Mouse (Mus musculus): ENCODE results near the gene Atp11a. TPM values are rescaled to one million over a fixed set of nuclear protein-coding genes. Genes with fewer than 3 reads are reported as not detected.

Atp11a gene
- total and polyA plus RNA-seq, 3 experiments = 0.12 to 0.27 (median 0.21) TPM

DNA sequence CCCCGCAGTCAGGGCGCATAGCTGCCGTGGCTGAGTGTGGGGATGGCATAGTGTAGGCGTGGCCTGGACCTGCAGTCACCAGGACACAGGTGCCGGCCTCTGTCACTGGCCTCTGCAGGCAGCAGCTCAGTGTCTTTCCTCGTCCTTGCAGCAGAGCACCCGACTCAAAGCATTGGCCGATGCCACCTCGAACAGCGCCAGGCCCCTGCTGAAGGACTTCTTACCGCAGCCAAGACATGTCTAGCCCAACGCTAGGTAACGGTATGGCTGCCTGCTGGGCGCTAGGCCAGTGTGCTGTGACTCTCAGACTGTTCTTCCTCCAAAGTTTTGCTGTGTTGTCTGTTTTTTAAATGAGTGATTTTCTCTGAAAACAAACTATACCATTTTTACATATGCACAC is 106.8 kb downstream of the Atp11a start:
- no peak overlapping the region for H3K9ac ChIP-seq (ENCODE audit: insufficient read depth, low read depth)
- H3K79me2 ChIP-seq (replicated peaks; ENCODE audit: control insufficient read depth, extremely low read depth, insufficient read depth, poor library complexity, severe bottlenecking) = no peaks in the 10 kb centered on the region
- H3K27me3 ChIP-seq (replicated peaks) = peaks cover 96% of the 10 kb centered on the region
- no peak overlapping the region for H3K27ac ChIP-seq (ENCODE audit: insufficient read depth, low read depth)
- H3K4me2 ChIP-seq (ENCODE audit: insufficient read depth, low read depth, poor library complexity, severe bottlenecking) = no peak overlapping the region
- no peaks in the 10 kb centered on the region for H3K9me3 ChIP-seq (replicated peaks; ENCODE audit: low read length)
- TF ChIP-seq BHLHE40 (IDR thresholded peaks at IDR 0.05; ENCODE audit: low read depth, low read length) = no peak
- TF ChIP-seq MAZ (IDR thresholded peaks at IDR 0.05; ENCODE audit: low read depth, low read length) = no peak
- TF ChIP-seq ETS1 (conservative IDR thresholded peaks at IDR 0.05; ENCODE audit: low read depth, low read length) = no peak
- no peak for TF ChIP-seq ZC3H11A (IDR thresholded peaks at IDR 0.05; ENCODE audit: low read depth, low read length)
- no peak for TF ChIP-seq JUN (IDR thresholded peaks at IDR 0.05; ENCODE audit: insufficient read depth, low read depth, low read length)
- TF ChIP-seq MAX (IDR thresholded peaks at IDR 0.05; ENCODE audit: low read length) = no peak
- no peak for TF ChIP-seq UBTF (IDR thresholded peaks at IDR 0.05; ENCODE audit: low read depth, low read length)
- TF ChIP-seq E2F4 (IDR thresholded peaks at IDR 0.05; ENCODE audit: insufficient replicate concordance, low read depth, low read length) = no peak
- no peak for TF ChIP-seq GABPA (IDR thresholded peaks at IDR 0.05; ENCODE audit: insufficient replicate concordance, low read depth, low read length)
- no peak for TF ChIP-seq JUND (conservative IDR thresholded peaks at IDR 0.05; ENCODE audit: low read depth, low read length)
- no peak for TF ChIP-seq POLR2AphosphoS2 (IDR thresholded peaks at IDR 0.05; ENCODE audit: low read depth, low read length)
- no peak for TF ChIP-seq USF1 (IDR thresholded peaks at IDR 0.05; ENCODE audit: low read depth, low read length)
- H3K4me1 ChIP-seq (ENCODE audit: control insufficient read depth in 1 of 2, insufficient read depth in 2 of 2) = no peaks in the 10 kb centered on the region
- DNase-seq (ENCODE audit: extremely low read depth) = no peak
- dilution Hi-C loops (cut with MboI; ENCODE audit: extremely low pct_ligation_motif_present, extremely low pct_unique_long_range_greater_than_20kb, low sequenced_read_pairs) (no loop called here), in situ Hi-C loops (cut with MboI; ENCODE audit: low pct_ligation_motif_present, low pct_unique_long_range_greater_than_20kb, low sequenced_read_pairs) (no loop called here)
- H3K4me3 ChIP-seq (replicated peaks in 1 of 3; ENCODE audit: low read depth in 2 of 3, low read length in 2 of 3, poor library complexity in 1 of 3) = no peak overlapping the region
- H3K36me3 ChIP-seq (replicated peaks in 1 of 2; ENCODE audit: control insufficient read depth in 1 of 2, insufficient read depth in 1 of 2, low read length in 1 of 2) = no peaks in the 10 kb centered on the region

DNA sequence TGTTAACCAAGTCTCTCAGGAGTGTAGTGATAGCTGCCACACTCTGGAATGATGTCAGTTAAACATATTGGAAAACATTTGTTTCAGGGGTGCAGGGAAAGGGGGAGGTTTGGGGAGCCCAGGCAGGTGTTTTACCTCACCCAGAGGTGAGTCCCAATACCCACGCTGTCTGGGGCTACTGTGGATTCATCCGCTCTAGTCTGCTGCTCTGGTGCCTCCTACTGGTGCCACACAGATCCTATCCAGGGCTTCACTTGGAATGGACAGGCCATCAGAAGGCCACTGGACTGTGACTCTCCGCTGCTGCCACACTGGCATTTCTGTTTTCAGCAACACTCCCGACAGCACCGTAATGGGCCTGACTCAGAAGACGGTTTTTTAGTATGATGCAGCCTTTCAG is 109.0 kb downstream of the Atp11a start:
- Histone ChIP-seq H3K27me3 (replicated peaks) (peaks cover 93% of the 10 kb centered on the region), H3K4me3 (replicated peaks in 1 of 3; ENCODE audit: low read depth in 2 of 3, low read length in 2 of 3, poor library complexity in 1 of 3) (no peak overlapping the region), H3K4me1 (ENCODE audit: control insufficient read depth in 1 of 2, insufficient read depth in 2 of 2) (no peaks in the 10 kb centered on the region), H3K36me3 (replicated peaks in 1 of 2; ENCODE audit: control insufficient read depth in 1 of 2, insufficient read depth in 1 of 2, low read length in 1 of 2) (no peaks in the 10 kb centered on the region), H3K4me2 (ENCODE audit: insufficient read depth, low read depth, poor library complexity, severe bottlenecking) (no peak overlapping the region), H3K27ac (ENCODE audit: insufficient read depth, low read depth) (no peak overlapping the region), H3K9me3 (replicated peaks; ENCODE audit: low read length) (no peaks in the 10 kb centered on the region), H3K9ac (ENCODE audit: insufficient read depth, low read depth) (no peak overlapping the region), H3K79me2 (replicated peaks; ENCODE audit: control insufficient read depth, extremely low read depth, insufficient read depth, poor library complexity, severe bottlenecking) (no peaks in the 10 kb centered on the region)
- dilution Hi-C loops (cut with MboI; ENCODE audit: extremely low pct_ligation_motif_present, extremely low pct_unique_long_range_greater_than_20kb, low sequenced_read_pairs) = no loop called here
- in situ Hi-C loops (cut with MboI; ENCODE audit: low pct_ligation_motif_present, low pct_unique_long_range_greater_than_20kb, low sequenced_read_pairs) = no loop called here
- TF ChIP-seq CTCF (conservative IDR thresholded peaks at IDR 0.05 in 1 of 2, IDR thresholded peaks at IDR 0.05 in 1 of 2; ENCODE audit: low read depth in 2 of 2, low read length in 2 of 2) (0 out of 4 replicates have a peak, but pooled peaks of 1 of the 2 experiments have one; percentile 10), BHLHE40 (IDR thresholded peaks at IDR 0.05; ENCODE audit: low read depth, low read length) (no peak), CHD1 (IDR thresholded peaks at IDR 0.05; ENCODE audit: low read depth, low read length) (no peak), RAD21 (IDR thresholded peaks at IDR 0.05; ENCODE audit: low read depth, low read length) (peak; percentile 15), USF1 (IDR thresholded peaks at IDR 0.05; ENCODE audit: low read depth, low read length) (no peak), NRF1 (IDR thresholded peaks at IDR 0.05; ENCODE audit: low read depth, low read length) (no peak)
- no peak for DNase-seq (ENCODE audit: extremely low read depth)
